Mouse (Mus musculus) retina, postnatal 7 days (tissue): ENCODE measurements at regions not wholly inside any gene's neighbourhood (a gene's known extent, or its start where the extent isn't known, plus 50 kb on each side); places are given as distances from the start of the nearest gene placed in this dataset.
"Not testable (repeated sequence)": the region's sequence is repeated elsewhere in the genome, so short reads cannot be mapped to it uniquely, and the experiment has no call there.

Experiments used
- DNase-seq: peaks from one replicate; pipeline ENCODE4 v3.0.0-alpha.2; 2012; ENCODE audit warnings: low read depth, low spot score

- no peak for DNase-seq
Measured at GRCm38 (mm10) chr7:75360874-75361273, 51.8 kb upstream of the Sv2b start.

GRCm38 (mm10) chr7:75362541-75362940 is 53.5 kb upstream of the Sv2b start:
- no peak for DNase-seq

- no peak for DNase-seq
Measured at GRCm38 (mm10) chr7:75365480-75365879, 56.4 kb upstream of the Sv2b start.

- peak; percentile 69 for DNase-seq
Measured at GRCm38 (mm10) chr7:75366285-75366882, 57.3 kb upstream of the Sv2b start.

GRCm38 (mm10) chr7:75368315-75368714 is 59.3 kb upstream of the Sv2b start:
- no peak for DNase-seq

GRCm38 (mm10) chr7:75369366-75369765 is 60.3 kb upstream of the Sv2b start:
- DNase-seq, result no peak

- DNase-seq, result peak; percentile 69
Measured at GRCm38 (mm10) chr7:75370595-75371519, 61.8 kb upstream of the Sv2b start.

GRCm38 (mm10) chr7:75371520-75371876 is 62.4 kb upstream of the Sv2b start:
- no peak for DNase-seq

- DNase-seq, result no peak
Measured at GRCm38 (mm10) chr7:75371991-75372390, 62.9 kb upstream of the Sv2b start.

GRCm38 (mm10) chr7:75372892-75373444 is 63.9 kb upstream of the Sv2b start:
- DNase-seq, result no peak

GRCm38 (mm10) chr7:75374506-75374905 is 65.4 kb upstream of the Sv2b start:
- no peak for DNase-seq

GRCm38 (mm10) chr7:75379595-75379994 is 70.5 kb upstream of the Sv2b start:
- no peak for DNase-seq

GRCm38 (mm10) chr7:75384506-75384911 is 70.8 kb upstream of the Akap13 start:
- DNase-seq, result no peak

- DNase-seq, result no peak
Measured at GRCm38 (mm10) chr7:75387033-75387432, 68.3 kb upstream of the Akap13 start.

GRCm38 (mm10) chr7:75387821-75388431 is 67.4 kb upstream of the Akap13 start:
- no peak for DNase-seq

- no peak for DNase-seq
Measured at GRCm38 (mm10) chr7:75390162-75390561, 65.2 kb upstream of the Akap13 start.

GRCm38 (mm10) chr7:75392783-75393182 is 62.6 kb upstream of the Akap13 start:
- no peak for DNase-seq

- DNase-seq, result no peak
Measured at GRCm38 (mm10) chr7:75393466-75393865, 61.9 kb upstream of the Akap13 start.

- no peak for DNase-seq
Measured at GRCm38 (mm10) chr7:75394866-75395580, 60.3 kb upstream of the Akap13 start.

GRCm38 (mm10) chr7:75397559-75397958 is 57.8 kb upstream of the Akap13 start:
- DNase-seq, result no peak

GRCm38 (mm10) chr7:75398480-75398879 is 56.9 kb upstream of the Akap13 start:
- DNase-seq, result not testable (repeated sequence)
